Mouse (Mus musculus) midbrain, postnatal 0 days (tissue): ENCODE measurements at regions not wholly inside any gene's neighbourhood (a gene's known extent, or its start where the extent isn't known, plus 50 kb on each side); places are given as distances from the start of the nearest gene placed in this dataset.
"Not testable (repeated sequence)": the region's sequence is repeated elsewhere in the genome, so short reads cannot be mapped to it uniquely, and the experiment has no call there.

ENCODE experiments used
- ATAC-seq: fragments of 200-750 bp; cut with Nextera tagmentation; 2 replicates; pipeline ENCODE4 v1.8.0; 2017; ENCODE audit warnings: moderate number of reproducible peaks, mild to moderate bottlenecking, moderate TSS enrichment, moderate library complexity; ENCODE audit not compliant: low FRiP score
- DNase-seq: peaks from one replicate; pipeline ENCODE4 v3.0.0-alpha.2; 2015; ENCODE audit warnings: low spot score
- H3K27ac ChIP-seq: fragments of 300-500 bp; sonication (generic); 2 replicates; pipeline ENCODE4 v1.5.1; 2014; ENCODE audit warnings: low read depth, mild to moderate bottlenecking, low read length, mixed read lengths
- H3K27me3 ChIP-seq: fragments of 300-500 bp; sonication (generic); 2 replicates; pipeline ENCODE4 v1.6.1; 2014; ENCODE audit warnings: low read length, control low read depth, mixed read lengths; ENCODE audit not compliant: insufficient read depth
- H3K36me3 ChIP-seq: fragments of 300-500 bp; sonication (generic); 2 replicates; pipeline ENCODE4 v1.6.1; 2014; ENCODE audit warnings: low read length, control low read depth, mixed read lengths; ENCODE audit not compliant: insufficient read depth
- H3K4me1 ChIP-seq: fragments of 300-500 bp; sonication (generic); 2 replicates; pipeline ENCODE4 v1.6.1; 2014; ENCODE audit warnings: mild to moderate bottlenecking, control low read depth, antibody characterized with exemption, low read length, mixed read lengths; ENCODE audit not compliant: insufficient read depth
- H3K4me2 ChIP-seq: fragments of 300-500 bp; sonication (generic); 2 replicates; pipeline ENCODE4 v1.6.1; 2014; ENCODE audit warnings: low read depth, mild to moderate bottlenecking, low read length, mixed read lengths; ENCODE audit not compliant: poor library complexity, severe bottlenecking
- H3K4me3 ChIP-seq: fragments of 300-500 bp; sonication (generic); 2 replicates; pipeline ENCODE4 v1.5.1; 2014; ENCODE audit warnings: low read depth, mild to moderate bottlenecking, low read length, moderate library complexity
- H3K9ac ChIP-seq: fragments of 300-500 bp; sonication (generic); replicated peaks from 2 replicates; pipeline ENCODE4 v1.6.1; 2014; ENCODE audit warnings: mild to moderate bottlenecking, low read length, moderate library complexity, mixed read lengths; ENCODE audit not compliant: poor library complexity, severe bottlenecking
- H3K9me3 ChIP-seq: fragments of 300-500 bp; sonication (generic); 2 replicates; pipeline ENCODE4 v1.6.1; 2016; ENCODE audit warnings: low read length, control low read depth
- CTCF ChIP-seq: IDR thresholded peaks from 2 replicates; pipeline ENCODE4 v1.5.1; 2016; ENCODE audit warnings: antibody characterized with exemption, mild to moderate bottlenecking
- WGBS: fragments of 180-500 bp; shearing (Covaris S2); extraction: QIAGEN DNeasy Blood & Tissue Kit; methylation state at CpG from one replicate; pipeline ENCODE4 v1.1.7; 2014; 5-methylcytosine and 5-hydroxymethylcytosine counted together

DNA sequence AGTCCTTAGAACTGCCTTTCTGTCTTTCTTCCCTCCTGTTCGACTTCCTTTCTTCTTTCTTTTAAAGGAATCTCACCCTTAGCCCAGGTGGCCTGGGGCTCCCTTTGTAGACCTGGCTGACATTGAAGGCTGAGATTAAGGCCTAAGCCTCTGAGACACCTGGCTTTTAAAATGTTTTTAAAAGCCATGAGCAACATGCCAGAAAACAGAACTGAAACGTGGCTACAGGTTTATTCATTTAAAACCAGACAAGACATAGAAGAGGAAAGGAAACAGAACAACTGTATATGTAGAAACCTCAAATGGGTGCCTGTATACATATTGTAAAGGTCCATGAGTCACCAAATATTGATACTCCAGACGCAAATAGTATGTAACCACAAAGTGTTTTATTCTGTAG, 242.8 kb upstream of the Vmn1r3 start:
- Histone ChIP-seq H3K36me3 (no peaks in the 10 kb centered on the region), H3K27ac (no peak overlapping the region), H3K4me3 (no peak overlapping the region), H3K9ac (no peak overlapping the region), H3K27me3 (no peaks in the 10 kb centered on the region), H3K4me1 (no peaks in the 10 kb centered on the region), H3K4me2 (no peak overlapping the region), H3K9me3 (0 out of 2 replicates have a peak, but pooled peaks cover 3% of the 10 kb centered on the region)
- ATAC-seq: no peak
- no peak for DNase-seq
- WGBS: 58% methylated on average over 3 of the region's 3 CpGs
- TF ChIP-seq CTCF: no peak

DNA sequence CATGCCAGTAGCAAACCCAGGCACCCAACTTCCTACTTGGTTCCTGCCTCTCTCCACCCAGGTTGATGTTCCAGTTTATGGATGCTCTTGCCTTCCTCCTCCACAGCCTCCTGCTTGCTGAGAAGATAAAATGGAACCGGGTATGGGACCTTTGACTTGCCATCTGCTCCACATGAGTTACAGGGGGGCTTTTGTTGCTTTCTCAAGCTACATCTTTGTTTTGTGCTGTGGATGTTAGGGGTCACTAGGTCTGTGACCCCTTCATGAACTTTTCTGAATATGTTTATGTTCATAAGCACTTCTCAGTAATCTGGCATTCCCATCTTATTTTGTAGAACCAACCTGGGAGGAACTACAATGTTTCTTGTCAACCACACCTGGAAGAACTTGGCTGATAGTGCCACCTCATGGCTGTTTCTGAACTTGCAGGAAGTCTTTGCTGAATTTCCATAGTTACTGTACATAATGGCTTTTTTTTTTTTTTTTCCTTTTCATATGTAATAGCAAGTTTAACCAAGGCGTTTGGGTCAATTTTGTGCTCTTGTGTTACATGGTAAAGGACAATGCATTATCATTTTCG, 234.9 kb upstream of the Vmn1r3 start:
- Histone ChIP-seq H3K36me3 (no peaks in the 10 kb centered on the region), H3K27me3 (no peaks in the 10 kb centered on the region), H3K9ac (no peak overlapping the region), H3K27ac (no peak overlapping the region), H3K4me1 (no peaks in the 10 kb centered on the region), H3K4me2 (no peak overlapping the region), H3K9me3 (no peaks in the 10 kb centered on the region), H3K4me3 (no peak overlapping the region)
- DNase-seq (peak; percentile 22), ATAC-seq (no peak)
- peak; percentile 39 for TF ChIP-seq CTCF
- WGBS: 49% methylated on average over 3 of the region's 3 CpGs

DNA sequence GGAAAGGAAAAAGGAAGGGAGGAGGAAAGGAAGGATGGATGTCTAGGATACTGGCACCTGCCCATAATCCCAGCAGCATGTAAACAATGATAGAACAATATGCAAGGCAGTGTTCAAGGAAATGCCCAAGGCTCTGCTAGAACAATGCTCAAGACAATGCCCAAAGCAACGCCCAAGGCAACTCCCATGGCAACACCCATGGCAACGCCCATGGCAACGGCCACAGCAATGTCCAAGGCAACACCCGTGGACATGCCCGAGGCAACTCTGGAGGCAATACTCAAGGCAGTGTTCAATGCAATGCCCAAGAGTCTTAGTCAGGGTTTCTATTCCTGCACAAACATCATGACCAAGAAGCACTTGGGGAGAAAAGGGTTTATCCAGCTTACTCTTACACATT, 231.5 kb upstream of the Vmn1r3 start:
- 0 out of 2 replicates have a peak, but pooled peaks cover 4% of the 10 kb centered on the region for H3K9me3 ChIP-seq
- H3K36me3 ChIP-seq: no peaks in the 10 kb centered on the region
- no peak for TF ChIP-seq CTCF
- no peak overlapping the region for H3K27ac ChIP-seq
- no peak overlapping the region for H3K9ac ChIP-seq
- 88% methylated on average over 5 of the region's 5 CpGs for WGBS
- H3K27me3 ChIP-seq: no peaks in the 10 kb centered on the region
- ATAC-seq: no peak
- no peak for DNase-seq
- no peak overlapping the region for H3K4me3 ChIP-seq
- no peaks in the 10 kb centered on the region for H3K4me1 ChIP-seq
- H3K4me2 ChIP-seq: no peak overlapping the region

DNA sequence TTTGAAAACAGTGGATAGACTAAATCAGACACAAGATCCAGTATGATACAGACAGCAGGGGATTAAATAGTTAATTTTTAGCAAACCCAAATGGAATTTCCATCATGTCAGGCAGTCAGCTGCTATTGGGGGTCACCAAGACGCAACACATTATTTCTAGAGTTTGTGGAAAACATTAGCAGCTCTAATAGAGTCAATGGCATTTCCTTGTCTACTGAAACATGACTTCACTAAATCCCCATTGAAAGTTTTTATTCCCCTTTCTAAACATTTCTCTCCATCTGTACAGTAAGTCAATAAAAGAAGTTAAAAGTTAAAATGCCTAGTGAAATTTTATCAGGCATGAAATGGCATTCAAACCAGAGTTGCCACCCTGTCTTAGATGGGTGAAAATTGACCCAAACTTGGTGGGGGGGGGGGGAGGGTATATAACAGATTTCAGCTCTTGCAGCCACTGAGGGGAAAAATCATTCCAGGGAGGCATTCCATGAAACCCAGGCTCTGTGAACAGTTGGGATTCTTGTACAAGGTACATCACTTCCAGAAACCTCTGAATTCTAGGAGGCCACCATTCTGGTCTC, 229.4 kb upstream of the Vmn1r3 start:
- 59% methylated on average over 1 of the region's 1 CpGs for WGBS

DNA sequence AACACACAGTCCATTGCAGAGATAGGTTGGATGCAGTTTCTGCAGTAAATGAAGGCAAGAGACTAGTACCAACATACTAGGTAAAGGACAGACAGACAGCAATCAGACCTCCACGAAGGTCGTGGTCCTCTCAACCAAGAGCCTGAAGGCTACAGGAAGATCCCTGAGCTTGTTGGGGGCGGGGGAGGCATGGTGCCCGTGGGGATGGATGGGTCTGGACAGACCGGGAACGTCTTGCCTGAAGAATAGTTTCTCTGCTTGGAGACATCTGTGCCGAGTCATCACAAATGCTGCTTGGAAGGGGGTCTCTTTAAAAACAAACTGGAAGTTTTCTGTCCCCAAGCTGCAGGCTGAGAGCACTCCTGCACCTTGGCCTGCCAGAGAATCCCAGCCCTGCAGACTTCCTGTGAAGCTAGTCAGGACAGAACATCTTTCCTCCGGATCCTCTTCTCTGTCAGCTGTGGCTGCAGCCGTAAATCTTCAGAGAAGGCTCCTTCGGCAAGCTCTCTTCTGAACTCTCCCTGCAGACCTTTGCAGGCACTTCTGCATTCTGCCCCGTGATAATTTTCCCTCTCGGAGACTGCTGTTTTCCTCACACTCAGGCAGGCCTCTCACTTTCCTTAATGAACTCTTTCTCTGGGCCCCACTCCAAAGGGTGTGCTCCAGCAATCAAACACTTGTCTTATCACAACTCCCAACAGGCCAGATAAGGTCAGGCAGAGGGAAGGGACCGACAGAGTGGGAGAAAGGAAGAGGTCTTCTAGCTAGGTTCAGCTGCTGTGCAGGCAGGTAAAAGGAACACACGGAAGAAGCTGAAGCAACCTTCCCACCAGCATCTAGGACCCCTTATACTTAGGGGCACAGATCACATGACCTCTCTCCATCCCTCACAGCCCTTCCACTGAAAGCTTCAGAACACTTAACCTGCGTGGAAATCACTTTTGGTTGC, 228.6 kb upstream of the Vmn1r3 start:
- H3K4me1 ChIP-seq: no peaks in the 10 kb centered on the region
- ATAC-seq: no peak
- 0 out of 2 replicates have a peak, but pooled peaks cover 4% of the 10 kb centered on the region for H3K9me3 ChIP-seq
- WGBS: 75% methylated on average over 15 of the region's 15 CpGs
- H3K4me3 ChIP-seq: no peak overlapping the region
- no peaks in the 10 kb centered on the region for H3K36me3 ChIP-seq
- no peak overlapping the region for H3K4me2 ChIP-seq
- H3K27ac ChIP-seq: no peak overlapping the region
- DNase-seq: no peak
- H3K9ac ChIP-seq: no peak overlapping the region
- no peaks in the 10 kb centered on the region for H3K27me3 ChIP-seq
- TF ChIP-seq CTCF: no peak

More for the DNA sequence above, 229.4 kb upstream of the Vmn1r3 start:
- not testable (repeated sequence) for H3K4me3 ChIP-seq, H3K9ac ChIP-seq, H3K36me3 ChIP-seq, ATAC-seq, H3K27me3 ChIP-seq, H3K4me1 ChIP-seq, DNase-seq, H3K27ac ChIP-seq, H3K9me3 ChIP-seq, H3K4me2 ChIP-seq

DNA sequence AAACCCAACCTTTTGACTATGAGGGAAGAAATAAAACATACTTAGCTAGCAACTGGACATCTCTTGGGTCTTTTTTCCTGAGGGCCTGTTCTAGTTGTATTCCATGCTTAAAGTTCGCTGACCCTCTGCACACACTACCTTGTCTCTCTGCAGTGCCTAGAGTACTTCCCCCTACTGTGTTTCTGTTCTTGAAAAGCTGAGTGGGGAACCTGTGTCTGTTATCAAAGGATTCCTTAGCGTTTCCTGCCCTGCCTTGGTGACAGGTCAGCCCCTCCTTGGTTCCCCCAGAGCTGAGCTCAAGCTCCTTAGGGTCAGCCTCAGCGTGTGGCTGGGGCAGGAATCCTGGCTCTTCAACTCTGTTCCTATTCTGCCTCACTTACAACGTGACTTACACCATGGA, 227.2 kb upstream of the Vmn1r3 start:
- not testable (repeated sequence) for ATAC-seq, H3K36me3 ChIP-seq, H3K9me3 ChIP-seq, H3K27me3 ChIP-seq, H3K4me3 ChIP-seq, H3K4me2 ChIP-seq, H3K4me1 ChIP-seq, H3K9ac ChIP-seq, H3K27ac ChIP-seq, DNase-seq
- WGBS: 49% methylated on average over 4 of the region's 4 CpGs

DNA sequence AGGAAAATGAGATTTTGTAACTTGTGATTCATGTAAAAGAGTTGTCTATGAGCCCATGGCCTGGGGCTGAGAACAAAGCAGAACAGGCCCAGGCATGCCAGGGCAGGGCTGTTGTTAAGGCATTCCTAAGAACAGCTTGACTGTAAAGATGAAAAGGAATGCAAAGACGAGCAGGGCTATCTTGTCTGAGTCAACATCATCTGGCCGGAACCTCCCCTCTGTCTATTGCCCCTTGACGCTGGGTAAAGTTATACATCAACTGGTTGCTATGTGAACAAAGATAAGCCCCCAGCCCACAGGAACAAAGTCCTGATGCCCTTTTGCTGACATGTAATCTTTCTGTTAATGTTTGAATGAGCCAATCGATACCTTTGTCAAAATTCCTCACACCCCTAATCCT, 217.7 kb upstream of the Vmn1r3 start:
- H3K27me3 ChIP-seq, H3K9me3 ChIP-seq, H3K27ac ChIP-seq, H3K9ac ChIP-seq, H3K36me3 ChIP-seq, H3K4me1 ChIP-seq, DNase-seq, H3K4me3 ChIP-seq, H3K4me2 ChIP-seq, ATAC-seq: not testable (repeated sequence)
- WGBS: 83% methylated on average over 4 of the region's 4 CpGs

DNA sequence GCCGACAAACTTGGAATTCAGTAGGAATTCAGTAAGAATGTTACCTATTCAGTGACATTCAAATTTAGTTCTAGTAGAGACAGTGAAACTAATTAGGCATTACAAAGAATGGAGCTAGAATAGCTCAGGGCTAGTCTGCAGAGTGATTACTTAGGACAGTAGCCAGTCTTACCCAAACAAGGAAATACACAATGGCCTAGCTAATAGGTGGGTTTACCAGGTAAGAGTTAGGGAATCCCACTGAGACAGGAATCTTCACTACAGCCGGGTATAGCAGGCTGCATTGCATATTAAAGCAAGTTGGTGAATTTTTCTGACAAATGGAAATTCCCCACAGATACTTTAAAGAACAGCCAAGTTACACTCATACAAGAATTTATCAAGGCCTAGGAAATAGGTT, 216.6 kb upstream of the Vmn1r3 start:
- H3K4me3 ChIP-seq, H3K4me2 ChIP-seq, H3K36me3 ChIP-seq, H3K9ac ChIP-seq, H3K27me3 ChIP-seq, H3K4me1 ChIP-seq, H3K9me3 ChIP-seq, ATAC-seq, H3K27ac ChIP-seq, DNase-seq: not testable (repeated sequence)
- WGBS: 64% methylated on average over 2 of the region's 2 CpGs
